Mouse (Mus musculus) cerebellum, adult 2 months (tissue): ENCODE measurements around the gene Ldlrad3.

Experiments
- CTCF ChIP-seq: fragments of 200-500 bp; IDR thresholded peaks from 2 replicates; pipeline ENCODE4 v1.5.1; 2011; ENCODE audit warnings: low read depth, mild to moderate bottlenecking, control low read depth, low read length, moderate library complexity, borderline replicate concordance; ENCODE audit not compliant: insufficient read depth
- POLR2A ChIP-seq: fragments of 200-500 bp; IDR thresholded peaks from 2 replicates; pipeline ENCODE4 v1.6.1; 2011; ENCODE audit warnings: low read length, control low read depth, borderline replicate concordance; ENCODE audit not compliant: insufficient read depth

GRCm38 (mm10) chr2:102128500-102129030 lies 57.6 kb downstream of the Ldlrad3 start:
- TF ChIP-seq POLR2A (no peak), CTCF (no peak)
